Mouse (Mus musculus) brain, embryonic 14.5 days (tissue): ENCODE measurements at regions not wholly inside any gene's neighbourhood (a gene's known extent, or its start where the extent isn't known, plus 50 kb on each side); places are given as distances from the start of the nearest gene placed in this dataset.

Experiments used
- DNase-seq: peaks from one replicate; pipeline ENCODE4 v3.0.0-alpha.2; 2011; ENCODE audit warnings: low read depth
- CTCF ChIP-seq: fragments of 200-500 bp; IDR thresholded peaks from 2 replicates; pipeline ENCODE4 v1.5.1; 2012; ENCODE audit warnings: inconsistent platforms, mild to moderate bottlenecking, moderate library complexity, borderline replicate concordance; ENCODE audit not compliant: insufficient read depth, insufficient read length; ENCODE audit errors: extremely low read depth
- POLR2A ChIP-seq: fragments of 200-500 bp; IDR thresholded peaks from 2 replicates; pipeline ENCODE4 v1.6.1; 2012; ENCODE audit warnings: mild to moderate bottlenecking, inconsistent platforms, borderline replicate concordance; ENCODE audit not compliant: poor library complexity, insufficient read depth, insufficient read length, severe bottlenecking; ENCODE audit errors: extremely low read depth

- TF ChIP-seq POLR2A (no peak), CTCF (no peak)
- DNase-seq: peak; percentile 67
Measured at GRCm38 (mm10) chr3:70957470-70957869, 950.1 kb downstream of the Otol1 start.

- DNase-seq: peak; percentile 28
- TF ChIP-seq CTCF (no peak), POLR2A (no peak)
Measured at GRCm38 (mm10) chr3:70962498-70962897, 955.1 kb downstream of the Otol1 start.

GRCm38 (mm10) chr3:70976945-70977344 lies 969.5 kb downstream of the Otol1 start:
- DNase-seq: peak; percentile 40
- TF ChIP-seq CTCF: no peak
- no peak for TF ChIP-seq POLR2A

DNA sequence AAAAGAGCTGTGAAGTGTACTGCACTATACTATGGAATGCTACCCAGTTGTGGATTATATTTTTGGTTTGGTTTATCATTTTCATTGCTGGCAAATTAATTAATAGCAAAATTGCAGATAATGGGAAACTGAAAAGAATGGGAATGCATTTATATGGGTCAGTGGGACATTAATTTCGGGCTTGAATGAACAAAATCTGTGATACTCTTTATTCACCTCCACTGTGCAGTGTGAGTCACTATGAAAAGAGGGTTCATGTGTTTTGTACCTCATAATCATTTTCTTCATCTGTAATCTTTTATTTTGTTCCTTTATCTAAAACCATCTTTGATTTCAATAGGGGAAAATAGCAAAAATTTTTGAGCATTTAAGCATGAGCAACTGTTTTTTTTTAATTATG lies 983.5 kb downstream of the Otol1 start:
- no peak for TF ChIP-seq POLR2A
- TF ChIP-seq CTCF: no peak
- DNase-seq: no peak

- peak; percentile 56 for DNase-seq
- no peak for TF ChIP-seq POLR2A
- TF ChIP-seq CTCF: no peak
Measured at GRCm38 (mm10) chr3:71003052-71003451, 995.6 kb downstream of the Otol1 start.
